Mouse (Mus musculus): ENCODE measurements around the gene Tas2r123.

Gene Tas2r123

DNA sequence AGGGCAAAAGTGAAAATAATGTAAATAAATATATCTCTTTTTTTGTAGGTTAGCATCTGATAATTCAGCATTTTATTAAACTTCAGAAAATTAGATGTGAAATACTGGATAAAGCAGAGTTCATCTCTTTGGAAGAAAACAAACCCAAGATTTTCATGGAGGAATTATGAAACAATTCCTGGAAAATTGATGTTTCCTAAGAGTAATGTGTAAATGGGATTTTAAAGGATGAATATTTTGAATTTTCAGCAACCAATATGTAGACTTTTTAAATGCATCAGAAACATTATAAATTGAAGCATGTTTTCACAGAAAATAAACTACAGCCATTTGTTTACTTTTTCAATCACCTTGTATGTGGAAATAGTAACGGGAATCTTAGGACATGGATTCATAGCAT, at the start of gene Tas2r123:
Gene Tas2r123 (plus strand): TSS at position 301 of the 400 bp plus-strand sequence.
- no peak for DNase-seq

DNA sequence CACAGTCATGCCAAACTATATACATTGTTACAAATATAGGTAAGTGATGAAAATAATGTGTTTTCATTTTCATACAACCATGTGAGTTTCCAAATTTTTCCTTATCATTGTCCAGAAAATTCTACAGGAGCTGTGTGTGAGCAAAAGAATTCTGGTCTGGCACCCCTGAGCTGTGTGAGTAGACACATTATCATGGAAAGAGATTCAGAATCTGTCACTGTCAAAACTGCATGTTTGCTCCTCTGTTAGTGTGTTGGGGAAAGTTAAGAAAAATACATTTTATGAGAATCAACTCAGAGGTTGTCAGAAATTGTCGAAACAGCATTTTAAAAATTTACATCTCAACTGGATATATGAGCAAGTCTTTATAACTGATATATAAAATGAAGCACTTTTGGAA, 44.4 kb upstream of the Tas2r123 start, which contains the start of gene Tas2r117:
Gene Tas2r117 (plus strand): TSS at position 301 of the 400 bp plus-strand sequence.
- no peak for DNase-seq

GRCm38 (mm10) chr6:132855138-132855537, 8.2 kb downstream of the Tas2r123 start, which contains the start of gene Tas2r116:
Gene Tas2r116 (plus strand): TSS chr6:132855438.
- DNase-seq, result no peak

- no peak for DNase-seq
Observed at GRCm38 (mm10) chr6:132867708-132868107, 20.8 kb downstream of the Tas2r123 start, which contains the start of gene Tas2r110. Gene Tas2r110 (plus strand): TSS chr6:132868008.

DNA sequence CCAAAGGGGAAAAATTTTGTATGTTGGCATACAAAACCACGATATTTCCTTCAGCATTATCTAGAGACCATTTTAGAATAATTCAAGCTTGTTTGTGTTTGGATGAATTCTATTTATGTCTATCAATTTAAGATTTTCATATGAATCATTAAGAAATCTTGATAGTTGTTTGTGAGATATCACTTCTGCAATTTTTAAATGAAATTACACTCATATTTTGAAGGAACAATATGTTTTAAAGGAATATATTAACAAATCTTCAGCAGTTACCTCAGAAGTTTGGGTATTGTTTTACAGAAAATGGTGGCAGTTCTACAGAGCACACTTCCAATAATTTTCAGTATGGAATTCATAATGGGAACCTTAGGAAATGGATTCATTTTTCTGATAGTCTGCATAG, 45.8 kb downstream of the Tas2r123 start, which contains the start of gene Tas2r113:
Gene Tas2r113 (plus strand): TSS at position 301 of the 400 bp plus-strand sequence.
- no peak for DNase-seq
